Mouse (Mus musculus) central nervous system, embryonic 14 days (tissue): Measurements from ENCODE around the gene Gm21028. TPM values are rescaled to one million over a fixed set of nuclear protein-coding genes. Genes with fewer than 3 reads are reported as not detected.

Experiments used
- polyA plus RNA-seq: library from polyadenylated mRNA; depleted of rRNA; stranded (reverse); fragments of >200 nt; gene quantifications from 2 replicates; pipeline ENCODE4 v1.2.3, GENCODE M21; 2012; rRNA removed

Gene Gm21028
- polyA plus RNA-seq, result not detected in 2 replicates

DNA sequence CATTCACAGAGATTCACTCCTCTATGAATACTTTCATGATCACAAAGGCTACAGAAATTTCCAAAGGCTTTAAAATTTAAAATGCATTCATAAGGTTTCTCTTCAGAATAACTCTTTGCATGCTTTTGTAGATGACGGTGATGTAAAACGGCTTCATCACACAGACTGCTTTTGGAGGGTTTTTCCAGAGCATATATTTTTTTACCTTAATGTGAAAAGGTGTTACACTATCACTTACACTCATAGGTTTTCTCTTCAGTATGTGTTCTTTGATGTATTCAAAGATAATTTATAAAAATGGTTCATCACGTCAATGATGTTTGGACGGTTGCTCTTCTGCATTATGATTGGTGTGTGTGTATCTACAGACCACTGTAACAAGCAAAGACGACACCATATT is at the start of gene Gm21028:
TSS of gene Gm21028 (minus strand) at position 101 of the 400 bp plus-strand sequence.

GRCm38 (mm10) chr7:42592413-42592812 is 14.0 kb upstream of the Gm21028 start, which contains the start of gene Zfp977:
Zfp977 (minus strand) TSS chr7:42592547.

Other genes starting within 250 kb of the Gm21028 start
- not detected in 2 replicates for gene 4933421I07Rik, start 130.5 kb downstream of the Gm21028 start, polyA plus RNA-seq
- 15.7 and 16.4 TPM in 2 replicates for gene Zfp141, start 72.8 kb downstream of the Gm21028 start, polyA plus RNA-seq
- 0.69 and 0.94 TPM in 2 replicates for gene Zfp977, start 14.0 kb upstream of the Gm21028 start, polyA plus RNA-seq
- 1.8 and 2.0 TPM in 2 replicates for gene Zfp976, start 64.0 kb upstream of the Gm21028 start, polyA plus RNA-seq
- gene Zfp975, start 114.2 kb upstream of the Gm21028 start, polyA plus RNA-seq, result 3.3 and 3.5 TPM in 2 replicates
- not detected in 2 replicates for gene Gm17067, start 148.4 kb upstream of the Gm21028 start, polyA plus RNA-seq
- not detected in 2 replicates for gene Vmn2r62, start 214.9 kb upstream of the Gm21028 start, polyA plus RNA-seq